Mouse (Mus musculus): ENCODE results near the gene Tmsb10.

The Tmsb10 gene

DNA sequence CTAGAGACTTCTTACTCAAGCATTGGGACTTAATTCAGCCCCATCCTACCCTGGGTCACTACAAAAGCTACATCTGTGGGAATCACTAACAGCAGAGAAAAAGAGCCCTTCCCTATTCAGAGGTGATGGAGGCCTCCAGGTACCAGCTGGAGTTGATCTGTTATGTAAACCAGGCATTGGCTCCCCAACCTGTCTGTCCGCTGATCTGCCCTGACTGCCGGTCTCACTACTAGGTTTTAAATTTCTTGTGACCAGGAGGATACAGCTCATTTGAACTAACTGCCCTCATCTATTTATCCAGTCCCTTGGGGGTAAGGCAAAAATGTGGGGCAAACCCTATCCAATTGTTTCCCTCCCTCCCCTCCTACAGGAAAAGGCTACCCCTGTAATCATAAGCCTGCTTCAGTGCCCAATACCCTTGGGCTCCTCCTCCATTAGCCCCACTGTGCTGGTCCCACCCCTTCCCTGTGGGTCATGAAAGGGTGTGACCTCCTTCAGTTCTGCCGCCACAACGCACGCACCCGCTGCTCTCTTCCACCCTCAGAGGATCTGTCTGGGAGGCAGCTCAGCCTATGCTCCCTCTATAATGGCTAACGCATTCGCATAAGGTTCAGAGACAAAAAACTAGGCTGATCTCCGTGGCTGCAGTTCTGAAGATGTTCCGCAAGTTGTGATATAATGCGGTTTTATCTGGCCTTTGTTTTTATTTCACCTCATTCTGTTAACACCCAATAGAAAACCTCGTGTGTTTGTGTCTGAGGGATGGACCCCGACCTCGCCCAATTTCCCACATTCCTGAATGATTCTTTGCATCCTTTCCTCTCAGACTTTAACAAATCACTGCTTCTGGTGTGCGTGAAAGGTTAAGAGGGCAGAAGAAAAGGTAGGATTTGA is 2.1 kb downstream of the Tmsb10 start:
- peak; percentile 45 for DNase-seq (ENCODE audit: low read depth, low spot score)

GRCm38 (mm10) chr6:72955517-72956198 is 2.9 kb downstream of the Tmsb10 start:
- DNase-seq (ENCODE audit: low read depth, low spot score): no peak

DNA sequence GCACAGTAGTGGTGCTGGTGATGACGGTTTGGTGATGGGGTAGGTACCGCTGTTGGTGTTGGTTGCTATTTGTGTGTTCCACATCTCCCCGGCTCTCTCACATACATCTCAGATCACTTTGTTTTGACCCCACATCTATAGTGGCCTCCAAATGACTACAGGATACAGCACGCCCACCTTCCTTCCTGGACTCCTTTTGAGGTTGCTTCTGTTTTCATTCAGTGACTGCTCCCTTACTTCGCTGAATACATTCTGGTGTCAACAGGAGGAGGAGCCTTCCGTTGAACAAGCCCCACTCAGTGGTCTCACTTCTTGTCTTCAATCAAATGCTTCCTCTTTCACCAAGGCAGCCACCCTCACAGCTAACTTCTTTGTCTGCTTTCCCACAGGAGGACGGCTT is 3.8 kb downstream of the Tmsb10 start:
- peak; percentile 19 for DNase-seq (ENCODE audit: low read depth, low spot score)

DNA sequence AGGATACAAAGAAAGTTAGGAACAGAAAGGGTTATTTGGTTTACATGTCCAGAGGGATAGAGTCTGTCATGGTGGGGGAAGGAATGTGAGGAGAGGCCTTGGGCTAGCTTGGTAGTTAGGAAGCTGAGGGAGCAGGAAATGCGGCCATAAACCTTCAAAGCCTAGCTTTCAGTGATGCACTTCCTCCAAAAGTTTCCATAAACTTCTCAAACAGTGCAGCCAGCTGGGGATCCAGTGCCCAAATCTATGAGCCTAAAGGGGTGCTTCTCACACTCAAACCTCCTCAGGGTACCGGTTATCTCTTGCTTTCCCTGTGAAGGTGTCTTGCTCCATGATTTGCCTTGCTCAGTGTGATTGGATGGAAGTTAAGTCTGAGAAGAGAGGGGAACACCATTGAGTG is 5.6 kb downstream of the Tmsb10 start:
- DNase-seq (ENCODE audit: low read depth, low spot score): no peak

DNA sequence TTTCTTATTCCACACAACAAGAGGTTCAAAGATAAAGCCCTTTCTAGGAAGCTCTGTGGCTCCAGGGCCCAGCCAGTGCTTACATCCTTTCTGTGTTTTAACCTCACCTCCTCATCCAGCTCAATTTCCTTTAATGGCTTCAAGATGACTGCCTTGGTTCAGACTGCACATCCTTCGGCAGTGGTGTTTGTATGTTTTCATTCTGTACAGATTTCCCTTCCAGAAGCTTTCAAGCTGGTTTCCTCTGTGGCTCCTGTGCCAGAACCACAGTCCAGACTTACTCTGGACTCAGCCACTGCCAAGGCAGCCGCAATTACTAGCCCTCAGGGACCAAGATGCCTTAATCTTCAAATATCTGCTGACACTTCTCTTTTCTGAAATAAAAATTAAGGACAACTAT is 6.3 kb downstream of the Tmsb10 start:
- DNase-seq (ENCODE audit: low read depth, low spot score): peak; percentile 63

DNA sequence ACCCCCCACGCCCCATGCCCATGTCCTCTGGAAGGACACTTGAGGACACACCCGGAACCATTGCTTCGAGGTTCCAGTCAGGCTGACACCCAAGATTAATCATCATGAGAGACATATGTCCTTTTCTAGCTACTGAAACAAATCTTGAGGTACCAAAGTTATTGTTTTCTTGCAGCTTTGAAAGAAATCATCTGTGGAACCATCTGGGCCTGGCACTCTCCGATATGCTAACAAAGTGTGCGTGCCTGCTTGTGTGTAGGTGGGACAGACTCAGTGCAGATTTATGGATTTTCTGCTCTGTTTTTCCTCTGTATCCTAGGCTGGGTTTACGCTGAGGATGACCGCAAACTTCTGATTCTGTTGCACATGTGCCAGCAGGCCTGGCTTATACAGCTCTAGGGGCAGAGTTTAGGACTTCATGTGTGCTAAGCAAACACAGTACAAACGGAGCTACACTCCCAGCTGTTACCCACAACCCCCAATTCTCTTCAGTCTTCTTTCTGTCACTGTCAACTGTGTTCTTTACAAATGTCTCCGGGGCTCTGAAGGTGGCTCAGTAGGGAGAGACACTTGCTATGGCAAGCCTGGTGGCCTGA is 9.3 kb downstream of the Tmsb10 start:
- no peak for DNase-seq (ENCODE audit: low read depth, low spot score)

DNA sequence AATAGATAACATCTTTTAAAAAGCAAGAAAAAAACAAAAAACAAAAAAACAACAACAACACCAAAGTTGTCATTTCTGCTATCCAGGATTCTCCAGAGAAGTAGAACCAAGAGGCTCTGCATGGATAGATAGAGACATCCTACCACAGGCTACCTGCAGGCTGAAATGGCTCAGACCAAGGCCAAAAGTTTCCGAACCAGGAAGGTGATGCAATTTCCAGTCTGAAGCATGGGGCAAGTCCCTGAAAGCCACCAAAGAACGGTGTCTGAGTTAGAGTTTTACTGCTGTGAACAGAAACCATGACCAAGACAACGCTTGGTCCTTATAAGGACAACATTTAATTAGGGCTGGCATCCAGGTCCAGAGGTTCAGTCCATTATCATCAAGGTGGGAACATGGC is 10.2 kb downstream of the Tmsb10 start:
- no peak for DNase-seq (ENCODE audit: low read depth, low spot score)

GRCm38 (mm10) chr6:72947960-72948359 is 10.6 kb downstream of the Tmsb10 start:
- DNase-seq (ENCODE audit: low read depth, low spot score): no peak

- peak; percentile 40 for DNase-seq (ENCODE audit: low read depth, low spot score)
Measured at GRCm38 (mm10) chr6:72940493-72940892, 18.1 kb downstream of the Tmsb10 start.

GRCm38 (mm10) chr6:72937859-72938258 is 20.7 kb downstream of the Tmsb10 start:
- DNase-seq (ENCODE audit: low read depth, low spot score): no peak

DNA sequence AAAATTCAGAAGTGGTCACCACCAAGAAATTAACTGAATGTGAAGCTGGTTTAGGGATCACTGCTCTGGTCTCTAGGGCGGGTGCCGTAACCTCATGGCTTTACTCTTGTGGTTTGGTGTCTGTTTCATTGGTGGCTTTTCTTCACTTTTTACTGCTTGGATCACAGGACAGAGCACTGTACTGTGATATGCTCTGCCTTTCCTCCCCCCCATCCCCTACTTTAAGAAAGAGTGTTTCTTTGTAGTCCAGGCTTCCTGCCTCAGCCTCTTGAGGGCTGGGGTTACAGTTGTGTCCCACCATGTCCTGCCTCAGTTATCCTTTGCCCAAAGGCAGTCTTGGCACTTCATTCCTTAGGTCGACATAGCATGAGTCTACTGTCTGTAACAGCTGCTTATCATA is 21.1 kb downstream of the Tmsb10 start:
- DNase-seq (ENCODE audit: low read depth, low spot score): no peak

DNA sequence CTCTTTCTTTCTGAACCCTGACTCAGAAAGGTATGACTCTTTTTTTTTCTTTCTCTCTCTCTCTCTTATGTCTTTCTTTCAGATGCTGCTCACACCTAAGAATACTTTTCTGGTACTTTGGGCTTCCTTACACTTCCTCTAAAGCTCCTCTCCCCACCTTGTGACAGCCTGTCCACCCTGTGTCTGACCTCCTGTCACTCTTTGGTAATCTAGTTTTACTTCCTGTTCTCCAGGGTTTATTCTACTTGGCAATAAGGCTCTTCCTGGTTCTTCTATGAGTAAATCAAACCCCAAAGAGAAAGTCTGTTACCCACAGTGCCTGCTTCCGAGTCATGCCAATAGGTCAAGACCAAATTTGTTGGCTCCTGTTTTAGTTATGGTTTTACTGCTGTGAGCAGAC is 25.6 kb downstream of the Tmsb10 start:
- DNase-seq (ENCODE audit: low read depth, low spot score): no peak

- no peak for DNase-seq (ENCODE audit: low read depth, low spot score)
Measured at GRCm38 (mm10) chr6:72931533-72931932, 27.0 kb downstream of the Tmsb10 start.

- no peak for DNase-seq (ENCODE audit: low read depth, low spot score)
Measured at GRCm38 (mm10) chr6:72929795-72930398, 28.7 kb downstream of the Tmsb10 start.

DNA sequence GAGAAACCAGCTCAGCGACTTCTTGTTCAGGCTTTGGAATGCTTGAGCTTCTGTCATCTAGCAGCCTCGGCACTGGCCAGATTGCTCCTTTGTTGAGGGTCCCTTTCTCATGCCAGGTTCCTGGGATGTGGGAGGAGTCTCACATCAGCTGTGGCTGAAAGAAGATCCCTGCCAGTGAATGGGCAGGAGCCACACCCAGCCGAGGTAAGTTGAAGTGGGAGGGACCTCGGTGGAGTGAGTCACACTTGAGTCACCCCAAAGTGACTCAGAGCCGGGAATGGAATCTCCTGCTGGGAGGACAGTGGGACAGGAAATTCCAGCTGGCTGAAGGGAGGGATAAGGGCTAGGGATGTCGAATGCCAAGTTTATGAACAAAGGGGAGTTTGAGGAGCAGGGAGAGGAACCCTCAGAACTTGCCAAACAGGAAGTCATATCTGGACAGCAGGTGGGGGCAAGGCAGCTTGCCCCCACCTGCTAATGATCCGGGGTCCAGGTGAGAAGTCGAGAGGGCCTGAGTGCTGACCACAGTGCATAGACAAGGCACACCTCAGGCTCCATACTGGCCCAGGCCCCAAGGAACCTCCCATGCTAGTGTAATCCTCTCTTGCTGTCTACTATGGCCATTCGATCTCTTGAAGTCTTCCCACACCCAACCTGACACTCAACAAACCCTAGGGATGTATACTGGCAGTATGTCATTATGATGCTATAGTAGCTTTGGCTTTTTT is 31.6 kb downstream of the Tmsb10 start:
- DNase-seq (ENCODE audit: low read depth, low spot score): peak; percentile 60

DNA sequence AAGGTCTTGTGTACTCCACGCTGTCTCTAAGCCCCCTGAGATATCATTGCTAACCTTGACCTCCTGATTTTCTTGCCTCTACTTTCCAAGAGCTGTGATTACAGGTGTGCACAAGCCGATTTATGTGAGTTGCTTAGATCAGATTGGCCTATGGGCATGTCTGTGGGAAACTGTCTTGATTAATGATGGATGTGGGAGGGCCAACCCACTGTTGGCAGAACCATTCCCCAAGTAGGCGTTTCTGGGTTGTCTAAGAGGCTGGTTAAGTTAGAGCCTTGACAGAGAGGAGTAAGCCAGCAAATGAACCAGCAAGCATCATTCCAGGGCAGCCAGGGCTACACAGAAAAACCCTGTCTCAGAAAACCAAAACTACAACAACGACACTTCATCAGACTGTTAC is 32.5 kb downstream of the Tmsb10 start:
- DNase-seq (ENCODE audit: low read depth, low spot score): no peak

DNA sequence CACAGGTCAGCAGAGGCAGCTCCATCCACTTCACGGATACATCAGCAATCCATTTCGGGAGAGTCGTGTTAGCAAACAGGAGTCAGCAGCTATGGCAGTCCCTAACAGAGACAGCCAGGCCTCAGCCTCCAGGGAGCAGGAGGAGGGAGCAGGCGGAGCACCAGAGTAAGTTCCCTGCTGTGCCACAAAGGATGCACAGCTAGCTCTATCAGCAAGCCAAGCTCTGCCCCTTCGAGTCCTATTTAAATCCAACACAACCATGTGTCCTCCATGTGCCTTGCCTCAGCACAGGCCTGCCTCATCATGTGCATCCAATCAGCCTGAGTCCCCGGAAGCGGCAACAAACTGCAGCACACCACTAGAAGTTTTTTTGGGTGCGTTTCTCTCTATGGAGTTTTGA is 35.2 kb downstream of the Tmsb10 start:
- DNase-seq (ENCODE audit: low read depth, low spot score): no peak

- DNase-seq (ENCODE audit: low read depth, low spot score): no peak
Measured at GRCm38 (mm10) chr6:72921081-72921480, 37.5 kb downstream of the Tmsb10 start.

DNA sequence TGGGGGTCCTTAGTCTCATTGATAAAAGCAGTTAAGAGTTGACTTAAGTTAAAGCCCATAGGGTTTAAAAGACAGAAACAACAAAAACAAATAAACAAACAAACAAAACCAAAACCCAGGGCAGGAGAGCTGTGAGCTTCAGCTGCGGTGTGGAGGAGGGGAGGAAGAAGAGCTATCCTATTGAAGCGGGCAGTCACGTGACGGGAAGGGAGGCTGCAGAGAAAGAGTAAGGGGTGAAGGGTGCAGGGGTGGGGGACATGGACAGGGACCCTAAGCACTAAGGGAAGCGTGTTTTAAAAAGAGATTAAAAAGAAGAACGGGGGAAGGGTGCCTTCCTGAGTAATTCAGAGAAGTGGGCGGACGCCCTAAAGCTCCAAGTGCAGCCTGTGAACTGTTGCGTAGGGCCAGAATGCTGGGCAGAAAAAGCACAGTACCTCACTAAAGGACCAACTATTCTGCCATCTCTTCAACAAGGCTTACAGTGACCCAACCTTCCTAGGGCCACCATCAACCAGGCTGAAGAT is 40.0 kb downstream of the Tmsb10 start:
- no peak for DNase-seq (ENCODE audit: low read depth, low spot score)

DNA sequence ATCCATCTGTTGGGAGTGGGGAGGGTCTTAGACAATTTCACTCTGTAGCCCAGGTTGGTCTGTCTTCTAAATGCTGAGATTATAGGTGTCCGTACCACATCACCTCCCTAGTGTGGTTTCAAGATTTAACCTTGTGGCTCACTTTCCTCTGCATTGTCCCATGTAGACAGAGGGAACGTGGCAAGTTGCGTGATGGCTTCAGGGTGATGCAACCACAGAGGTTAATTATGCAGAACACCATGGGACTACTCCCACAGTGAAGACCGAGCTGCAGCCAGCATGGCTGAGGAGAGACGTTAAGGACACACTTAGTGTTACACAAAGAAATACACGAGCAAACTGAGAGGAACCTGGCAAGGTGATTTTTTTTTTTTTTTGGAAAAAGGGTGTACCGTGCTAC is 42.2 kb downstream of the Tmsb10 start:
- no peak for DNase-seq (ENCODE audit: low read depth, low spot score)

- no peak for DNase-seq (ENCODE audit: low read depth, low spot score)
Measured at GRCm38 (mm10) chr6:72914087-72914749, 44.3 kb downstream of the Tmsb10 start.

All from skeletal muscle tissue, adult 2 months (tissue).